ENCODE assay signal across 9 mouse cellular contexts in genomic region chr13:34131011-34131707, GRCm38 (mm10). TPM values are rescaled to one million over a fixed set of nuclear protein-coding genes. Genes with fewer than 3 reads are reported as not detected.
DNase-seq lines count a peak whose midpoint lies in the region; ATAC-seq and TF ChIP-seq lines count a peak whose summit lies in the region.
"Had no signal": no experiment of that assay in that cellular context is flagged by ENCODE, and none has a peak within 500 bp of the region (broad histone marks: within the 10 kb centered on the region; RNA-seq: fewer than 3 reads in every experiment).

No protein-coding gene starts in this region.

- H3K9ac ChIP-seq in forebrain, embryonic 14.5 days (ENCODE audit: low read length), result peak overlapping the region; percentile 99
- H3K9ac ChIP-seq in hindbrain, embryonic 13.5 days, result peak overlapping the region; percentile 100
- H3K9ac ChIP-seq in liver, embryonic 13.5 days, result no peak overlapping the region
- peak overlapping the region; percentile 92 for H3K9ac ChIP-seq in midbrain, postnatal 0 days (replicated peaks; ENCODE audit: low read length, poor library complexity, severe bottlenecking)

- no peaks in the 10 kb centered on the region for H3K27me3 ChIP-seq in forebrain, embryonic 14.5 days (replicated peaks; ENCODE audit: control insufficient read depth, insufficient read depth, low read length)
- no peaks in the 10 kb centered on the region for H3K27me3 ChIP-seq in hindbrain, embryonic 13.5 days
- peaks cover 76% of the 10 kb centered on the region for H3K27me3 ChIP-seq in liver, embryonic 13.5 days
- H3K27me3 ChIP-seq in midbrain, postnatal 0 days (ENCODE audit: insufficient read depth, low read length), result no peaks in the 10 kb centered on the region
- H3K27me3 ChIP-seq: Patski had no signal

- peak; percentile 38 for DNase-seq in gastrocnemius, adult 2 months
- no peak for DNase-seq in gastrocnemius, postnatal 36 days
- peak; percentile 98 for DNase-seq in R1 (ENCODE audit: low read depth, low spot score)
- peak; percentile 95 for DNase-seq in forebrain, embryonic 14.5 days (ENCODE audit: low spot score)
- DNase-seq in liver, embryonic 13.5 days, result peak; percentile 20
- DNase-seq in midbrain, postnatal 0 days (ENCODE audit: low spot score), result peak; percentile 91
- DNase-seq in urinary bladder, adult 18-20 months (ENCODE audit: low spot score in 2 of 2), result no peak

- peaks cover 17% of the 10 kb centered on the region; the same call in 1 of the 2 replicates for H3K36me3 ChIP-seq in forebrain, embryonic 14.5 days (ENCODE audit: control insufficient read depth, insufficient read depth, low read length)
- H3K36me3 ChIP-seq in hindbrain, embryonic 13.5 days, result peaks cover 13% of the 10 kb centered on the region
- no peaks in the 10 kb centered on the region for H3K36me3 ChIP-seq in liver, embryonic 13.5 days
- 0 out of 2 replicates have a peak, but pooled peaks cover 6% of the 10 kb centered on the region for H3K36me3 ChIP-seq in midbrain, postnatal 0 days (ENCODE audit: insufficient read depth, low read length)

- peaks cover 16% of the 10 kb centered on the region for H3K4me1 ChIP-seq in forebrain, embryonic 14.5 days (ENCODE audit: control insufficient read depth, insufficient read depth, low read length)
- H3K4me1 ChIP-seq in hindbrain, embryonic 13.5 days (replicated peaks), result peaks cover 38% of the 10 kb centered on the region
- peaks cover 35% of the 10 kb centered on the region for H3K4me1 ChIP-seq in liver, embryonic 13.5 days (replicated peaks)
- H3K4me1 ChIP-seq in midbrain, postnatal 0 days (ENCODE audit: insufficient read depth, low read length), result peaks cover 8% of the 10 kb centered on the region; the same call in 1 of the 2 replicates

- H3K9me3 ChIP-seq in forebrain, embryonic 14.5 days (replicated peaks; ENCODE audit: control insufficient read depth, low read length), result no peaks in the 10 kb centered on the region
- no peaks in the 10 kb centered on the region for H3K9me3 ChIP-seq in hindbrain, embryonic 13.5 days
- no peaks in the 10 kb centered on the region for H3K9me3 ChIP-seq in liver, embryonic 13.5 days (replicated peaks)
- H3K9me3 ChIP-seq in midbrain, postnatal 0 days (ENCODE audit: low read length), result no peaks in the 10 kb centered on the region

- no peak for TF ChIP-seq CTCF in gastrocnemius, adult 2 months (IDR thresholded peaks at IDR 0.05)
- no peak for TF ChIP-seq CTCF in midbrain, postnatal 0 days (IDR thresholded peaks at IDR 0.05)

- WGBS in forebrain, embryonic 14.5 days, result under 1% methylated on average over 24 of the region's 24 CpGs
- WGBS in hindbrain, embryonic 13.5 days, result under 1% methylated on average over 24 of the region's 24 CpGs
- under 1% methylated on average over 24 of the region's 24 CpGs for WGBS in liver, embryonic 13.5 days (ENCODE audit: insufficient replicate concordance)
- whole genome bisulfite sequencing in midbrain, postnatal 0 days, result under 1% methylated on average over 24 of the region's 24 CpGs

- H3K4me3 ChIP-seq in gastrocnemius, adult 2 months, result peak overlapping the region; percentile 78
- H3K4me3 ChIP-seq in forebrain, embryonic 14.5 days (ENCODE audit: low read depth, low read length), result peak overlapping the region; percentile 91
- peak overlapping the region; percentile 96 for H3K4me3 ChIP-seq in hindbrain, embryonic 13.5 days
- peak overlapping the region; percentile 14 for H3K4me3 ChIP-seq in liver, embryonic 13.5 days (replicated peaks)
- H3K4me3 ChIP-seq in midbrain, postnatal 0 days (ENCODE audit: low read depth, low read length), result peak overlapping the region; percentile 69

- H3K27ac ChIP-seq in gastrocnemius, adult 2 months, result peak overlapping the region; percentile 40; the same call in 1 of the 2 replicates
- H3K27ac ChIP-seq in forebrain, embryonic 14.5 days (ENCODE audit: low read depth, low read length), result peak overlapping the region; percentile 100
- peak overlapping the region; percentile 100 for H3K27ac ChIP-seq in hindbrain, embryonic 13.5 days
- H3K27ac ChIP-seq in liver, embryonic 13.5 days, result no peak overlapping the region
- H3K27ac ChIP-seq in midbrain, postnatal 0 days (ENCODE audit: low read depth, low read length), result peak overlapping the region; percentile 100

- ATAC-seq in forebrain, embryonic 14.5 days, result peak; percentile 70
- peak; percentile 73 for ATAC-seq in hindbrain, embryonic 13.5 days (ENCODE audit: low FRiP score)
- peak; percentile 25; the same call in 1 of the 2 replicates for ATAC-seq in liver, embryonic 13.5 days (ENCODE audit: low read depth)
- ATAC-seq in midbrain, postnatal 0 days (ENCODE audit: low FRiP score), result peak; percentile 71

- peak overlapping the region; percentile 94 for H3K4me2 ChIP-seq in forebrain, embryonic 14.5 days (ENCODE audit: low read length)
- H3K4me2 ChIP-seq in hindbrain, embryonic 13.5 days, result peak overlapping the region; percentile 83
- peak overlapping the region; percentile 74 for H3K4me2 ChIP-seq in liver, embryonic 13.5 days
- H3K4me2 ChIP-seq in midbrain, postnatal 0 days (ENCODE audit: low read depth, low read length, poor library complexity, severe bottlenecking), result peak overlapping the region; percentile 86

- intact Hi-C loops in gastrocnemius, adult 2 months (cut with DNase I), result no loop called here
- intact Hi-C loops in gastrocnemius, postnatal 36 days (cut with DNase I), result no loop called here

RNA-seq across cellular contexts. Expression of gene Tubb2b, which starts 0.9 kb away (rescaled TPM):
- 1 to 10 TPM; 1.5 to 3.2 TPM for total RNA-seq in gastrocnemius, adult 2 months (2021)
- 1 to 10 TPM; 1.6 to 2.1 TPM for total RNA-seq in gastrocnemius, postnatal 36 days (2021)
- polyA plus RNA-seq in forebrain, embryonic 14.5 days (2014; fragmentation: Nextera tagmentation; extraction: Ambion mirVana), result 670 and 797 TPM in 2 replicates
- polyA plus RNA-seq in hindbrain, embryonic 13.5 days (2015; fragmentation: Nextera tagmentation; extraction: Ambion mirVana), result 795 and 852 TPM in 2 replicates
- polyA plus RNA-seq in liver, embryonic 13.5 days (2015; fragmentation: Nextera tagmentation; extraction: Ambion mirVana), result 1.3 and 1.5 TPM in 2 replicates
- total RNA-seq in midbrain, postnatal 0 days (2014; rRNA removed), result 4,904 and 4,995 TPM in 2 replicates
- polyA plus RNA-seq in midbrain, postnatal 0 days (2015; fragmentation: Nextera tagmentation; extraction: Ambion mirVana), result 937 and 994 TPM in 2 replicates

RNA-seq across cellular contexts. Expression of gene Psmg4, which starts 31.6 kb away (rescaled TPM):
- total RNA-seq in gastrocnemius, adult 2 months (2021), result 10 to 100 TPM; 13.6 to 14.4 TPM
- 10 to 100 TPM; 13.5 to 14.3 TPM for total RNA-seq in gastrocnemius, postnatal 36 days (2021)
- polyA plus RNA-seq in forebrain, embryonic 14.5 days (2014; fragmentation: Nextera tagmentation; extraction: Ambion mirVana), result 92.0 and 113 TPM in 2 replicates
- 87.0 and 94.4 TPM in 2 replicates for polyA plus RNA-seq in hindbrain, embryonic 13.5 days (2015; fragmentation: Nextera tagmentation; extraction: Ambion mirVana)
- polyA plus RNA-seq in liver, embryonic 13.5 days (2015; fragmentation: Nextera tagmentation; extraction: Ambion mirVana), result 50.0 and 51.6 TPM in 2 replicates
- total RNA-seq in midbrain, postnatal 0 days (2014; rRNA removed), result 36.5 and 99.5 TPM in 2 replicates
- 82.0 and 87.7 TPM in 2 replicates for polyA plus RNA-seq in midbrain, postnatal 0 days (2015; fragmentation: Nextera tagmentation; extraction: Ambion mirVana)

RNA-seq across cellular contexts. Expression of gene Tubb2a, which starts 53.4 kb away (rescaled TPM):
- total RNA-seq in gastrocnemius, adult 2 months (2021), result 10 to 100 TPM in 1 of 2 experiments, 1 to 10 TPM in 1; 6.7 to 23.3 TPM
- 10 to 100 TPM; 11.4 to 11.5 TPM for total RNA-seq in gastrocnemius, postnatal 36 days (2021)
- 1,376 and 1,776 TPM in 2 replicates for polyA plus RNA-seq in forebrain, embryonic 14.5 days (2014; fragmentation: Nextera tagmentation; extraction: Ambion mirVana)
- polyA plus RNA-seq in hindbrain, embryonic 13.5 days (2015; fragmentation: Nextera tagmentation; extraction: Ambion mirVana), result 1,972 and 2,142 TPM in 2 replicates
- 67.7 and 68.7 TPM in 2 replicates for polyA plus RNA-seq in liver, embryonic 13.5 days (2015; fragmentation: Nextera tagmentation; extraction: Ambion mirVana)
- 5,907 and 6,629 TPM in 2 replicates for total RNA-seq in midbrain, postnatal 0 days (2014; rRNA removed)
- 4,276 and 4,687 TPM in 2 replicates for polyA plus RNA-seq in midbrain, postnatal 0 days (2015; fragmentation: Nextera tagmentation; extraction: Ambion mirVana)

Comparison
In these comparisons a context has a peak if more than half of its experiments do, and no peak if none do; other contexts are left out.
1. DNase-seq: peak in gastrocnemius, adult 2 months (single experiment), R1 (single experiment), forebrain, embryonic 14.5 days (single experiment), liver, embryonic 13.5 days (single experiment) and midbrain, postnatal 0 days (single experiment); none in gastrocnemius, postnatal 36 days (0 of 2) and urinary bladder, adult 18-20 months (0 of 2).
2. H3K4me3 ChIP-seq: peak in every context shown above with its lines; median percentile 96 in hindbrain, embryonic 13.5 days; 91 in forebrain, embryonic 14.5 days; 78 in gastrocnemius, adult 2 months; 69 in midbrain, postnatal 0 days; 14 in liver, embryonic 13.5 days.
3. RNA of gene Tubb2b, which starts 0.9 kb away (polyA plus RNA-seq): 937 to 994 TPM in midbrain, postnatal 0 days, 670 to 797 TPM in forebrain, embryonic 14.5 days and 795 to 852 TPM in hindbrain, embryonic 13.5 days; 1.3 to 1.5 TPM in liver, embryonic 13.5 days; every median in the first group is over 100 times any median in the second.
4. RNA of gene Tubb2a, which starts 53.4 kb away (polyA plus RNA-seq): 4,276 to 4,687 TPM in midbrain, postnatal 0 days, 1,972 to 2,142 TPM in hindbrain, embryonic 13.5 days and 1,376 to 1,776 TPM in forebrain, embryonic 14.5 days; 67.7 to 68.7 TPM in liver, embryonic 13.5 days; every median in the first group is over 10 times any median in the second.
5. Peak in every context shown above with its lines, with median percentiles within 50 percentile points of each other: ATAC-seq and H3K4me2 ChIP-seq.